Mouse (Mus musculus) granulocyte monocyte progenitor cell, adult 5-6 weeks (primary cell): ENCODE results near the gene Gm5089. TPM values are rescaled to one million over a fixed set of nuclear protein-coding genes. Genes with fewer than 3 reads are reported as not detected.
A peak's percentile ranks its signal among the peaks of the same experiment; 100 is the strongest.

ENCODE experiments used
- ATAC-seq: replicated peaks from 2 replicates; pipeline ENCODE4 v1.8.0; 2016; ENCODE audit warnings: mild to moderate bottlenecking, moderate TSS enrichment, inconsistent platforms; ENCODE audit not compliant: poor library complexity, severe bottlenecking
- total RNA-seq, 2 experiments: library from RNA; stranded (forward) in 1 of 2; stranded (reverse) in 1 of 2; fragments of 200-712, 200-1000 nt in 1 of 2; fragments of >200 nt in 1 of 2; fragmentation: Nextera tagmentation in 1 of 2; gene quantifications; 2 replicates each; pipeline ENCODE4 v1.2.3; 2014 to 2017

Gm5089 gene
- not detected in 2 replicates for total RNA-seq (2014; fragmentation: Nextera tagmentation)
- total RNA-seq (2017) = not detected in 2 replicates

DNA sequence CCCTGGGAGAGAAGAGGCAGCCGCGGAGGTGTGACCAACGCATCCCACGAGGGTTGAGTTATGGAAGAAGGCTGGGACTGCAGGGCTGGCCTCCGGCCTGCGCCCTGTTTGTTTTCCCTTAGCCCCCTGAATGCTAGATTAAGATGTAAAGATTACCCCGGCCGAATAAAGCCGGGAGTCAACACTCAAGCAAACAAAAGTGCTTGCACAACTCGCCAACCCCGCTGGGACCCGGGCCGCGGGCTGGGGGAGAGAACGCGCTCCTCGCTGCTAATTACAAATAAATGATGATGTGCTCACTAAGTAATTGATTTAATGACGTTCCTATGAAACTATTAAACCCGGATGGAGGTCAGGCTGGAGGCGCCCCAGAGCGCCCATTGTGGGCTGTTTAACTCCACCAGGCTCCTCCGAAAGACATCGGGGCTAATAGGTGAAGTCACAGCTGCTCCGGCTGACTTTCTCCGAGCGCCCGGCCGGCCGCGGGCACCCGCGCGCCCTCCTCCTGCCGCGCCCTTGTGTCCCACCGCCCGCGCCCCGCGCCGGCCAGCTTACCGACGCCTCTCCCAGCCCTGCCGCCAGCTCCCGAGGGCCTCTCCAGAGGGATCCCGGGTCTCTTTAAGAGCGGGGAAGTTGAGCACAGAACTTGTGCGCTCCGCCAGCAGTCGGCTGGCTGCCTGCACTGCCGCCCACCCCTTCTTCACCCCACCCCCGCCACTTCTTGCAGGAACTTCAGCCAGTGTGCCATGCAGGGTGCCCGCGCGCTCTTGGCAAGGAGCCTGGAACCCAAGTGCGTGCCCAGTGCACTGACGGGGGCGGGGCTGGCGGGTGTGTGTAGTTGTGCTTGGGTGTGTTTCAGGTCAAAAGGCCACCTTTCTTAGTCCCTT is at the start of gene Gm5089:
Gm5089 (minus strand) TSS at position 620 of the 887 bp plus-strand sequence.
- no peak; the same call in 1 of the 2 replicates for ATAC-seq

DNA sequence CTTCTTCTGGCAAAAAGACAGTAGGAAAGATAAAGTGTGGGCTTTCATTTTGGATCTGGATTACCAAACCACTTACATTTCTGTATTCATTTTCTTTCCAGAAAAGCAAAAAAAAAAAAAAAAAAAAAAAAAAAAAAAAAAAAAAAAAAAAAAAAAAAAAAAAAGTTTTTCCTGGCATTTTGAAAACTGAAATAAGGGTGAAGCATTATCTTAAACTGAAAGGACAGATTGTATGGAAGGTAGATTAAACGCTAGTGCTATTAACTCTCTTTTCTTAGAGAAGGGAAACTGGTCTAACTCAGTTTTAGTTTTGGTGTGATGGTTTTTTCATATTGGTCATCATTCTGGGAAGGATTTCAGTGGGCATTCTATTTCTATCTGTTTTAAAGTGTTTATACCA is 41.1 kb upstream of the Gm5089 start:
- no peak for ATAC-seq

DNA sequence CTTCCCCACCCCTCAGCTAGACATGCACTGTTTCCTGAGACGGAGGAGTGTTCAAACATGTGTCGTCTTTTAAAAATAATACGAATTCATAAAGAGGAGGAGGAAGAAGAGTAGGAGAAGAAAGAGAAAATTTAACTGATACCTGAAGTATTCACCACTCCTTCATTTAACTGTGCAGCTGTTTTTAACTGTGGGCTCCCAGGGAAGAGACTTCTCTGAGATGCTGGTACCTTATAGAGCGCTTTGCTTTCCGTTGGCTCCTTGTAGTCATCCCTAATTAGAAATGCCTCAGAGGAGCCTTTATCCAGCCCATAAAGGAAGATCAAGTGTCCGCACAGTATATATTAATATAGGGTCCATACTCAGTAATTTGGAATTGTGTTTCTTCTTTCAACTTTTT is 40.6 kb upstream of the Gm5089 start:
- ATAC-seq = no peak

DNA sequence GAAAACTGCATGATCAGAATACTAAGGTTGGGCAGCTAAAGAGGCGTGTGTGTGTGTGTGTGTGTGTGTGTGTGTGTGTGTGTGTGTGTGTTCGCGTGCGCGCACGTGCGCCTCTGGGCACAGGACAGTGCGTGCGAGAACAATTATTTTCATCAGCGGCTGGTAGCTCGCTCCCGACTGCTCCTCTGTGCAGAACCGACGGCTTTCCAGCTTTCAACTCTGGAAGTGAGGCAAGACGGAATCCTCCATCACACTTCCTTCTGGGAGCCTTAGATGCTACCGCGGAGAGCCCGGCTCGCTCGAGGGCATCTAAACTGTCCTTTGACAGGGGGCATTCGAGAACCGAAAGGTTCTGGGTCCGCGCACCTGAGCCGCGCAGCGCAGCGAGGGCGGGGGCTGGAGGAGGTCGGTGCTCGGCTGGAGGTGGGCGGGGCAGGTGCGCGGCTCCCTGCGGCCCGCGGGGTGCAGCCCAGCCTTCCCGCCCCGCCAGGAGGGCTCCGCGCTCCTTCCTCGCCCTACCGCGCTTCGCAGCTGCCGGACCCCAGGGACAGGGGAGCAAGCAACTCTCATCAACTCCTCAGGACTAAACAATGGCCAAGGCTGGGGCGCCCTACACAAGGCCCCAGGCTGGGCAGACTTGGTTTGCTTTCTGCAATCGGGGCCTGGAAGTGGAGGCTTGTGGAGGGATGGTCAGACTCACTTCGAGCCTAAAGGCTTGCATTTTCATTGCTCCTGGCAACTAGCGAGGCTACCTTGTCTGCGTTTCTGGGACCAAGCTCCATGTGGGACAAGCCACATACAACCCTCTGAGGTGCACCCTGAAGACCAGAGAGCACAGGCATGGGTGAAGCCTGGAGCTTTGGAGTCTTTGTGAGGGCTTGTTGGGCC is 39.8 kb upstream of the Gm5089 start, which contains the start of gene Gm10837:
Gm10837 (plus strand) TSS at position 146 of the 888 bp plus-strand sequence.
- peak; percentile 60 for ATAC-seq

DNA sequence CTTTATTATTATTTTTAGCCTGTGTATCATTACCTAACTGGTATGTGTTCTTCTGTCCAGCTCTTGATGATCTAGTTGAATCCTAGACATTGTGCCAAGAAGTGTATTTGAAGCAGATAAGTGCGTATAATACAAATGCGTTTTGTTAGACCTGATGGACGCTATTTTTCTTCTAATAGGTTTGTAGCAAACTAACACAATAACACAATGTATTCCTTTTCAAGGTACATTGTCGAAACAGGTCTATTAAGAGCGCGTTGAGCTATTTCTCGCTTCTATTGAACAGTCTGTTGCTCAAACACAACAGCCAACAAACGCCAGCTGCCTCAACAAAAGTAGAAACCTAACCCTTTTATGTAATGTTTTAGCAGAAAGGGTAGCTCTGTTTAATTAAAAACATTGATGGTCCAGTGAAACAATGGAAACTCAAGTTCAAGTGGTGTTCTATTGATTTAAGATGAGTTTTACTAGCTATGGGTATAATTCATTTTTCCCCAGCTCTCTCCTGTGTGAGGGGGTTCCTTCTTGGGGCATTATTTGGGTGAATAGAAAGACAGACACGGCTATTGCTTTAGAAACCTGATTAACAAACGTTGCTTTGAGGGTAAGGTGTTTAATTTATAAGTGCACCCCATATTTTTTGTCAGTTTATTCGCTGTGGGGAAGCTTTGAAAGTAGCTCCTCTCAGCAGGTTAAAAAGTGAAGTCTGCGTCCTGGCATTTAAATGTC is 38.9 kb upstream of the Gm5089 start:
- ATAC-seq = no peak

DNA sequence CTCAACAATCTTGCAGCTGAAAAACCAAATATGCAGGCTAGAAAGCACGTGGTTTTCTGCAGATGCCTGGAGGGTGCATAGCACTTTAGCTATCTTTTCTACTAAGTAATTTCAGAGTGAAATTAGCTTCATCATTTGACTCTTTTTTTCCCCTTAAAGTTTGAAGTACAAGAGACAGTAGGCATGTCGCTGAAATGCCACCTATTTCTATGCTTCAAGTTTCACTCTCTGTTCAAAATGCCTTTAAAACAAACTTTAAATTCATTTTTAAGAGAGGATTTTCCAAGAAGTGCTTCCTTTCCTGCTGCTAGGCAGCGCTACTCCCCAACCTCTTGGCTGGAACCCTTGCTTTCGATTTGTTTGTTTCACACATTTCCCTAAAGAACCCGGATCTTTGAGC is 38.1 kb upstream of the Gm5089 start:
- ATAC-seq = no peak

DNA sequence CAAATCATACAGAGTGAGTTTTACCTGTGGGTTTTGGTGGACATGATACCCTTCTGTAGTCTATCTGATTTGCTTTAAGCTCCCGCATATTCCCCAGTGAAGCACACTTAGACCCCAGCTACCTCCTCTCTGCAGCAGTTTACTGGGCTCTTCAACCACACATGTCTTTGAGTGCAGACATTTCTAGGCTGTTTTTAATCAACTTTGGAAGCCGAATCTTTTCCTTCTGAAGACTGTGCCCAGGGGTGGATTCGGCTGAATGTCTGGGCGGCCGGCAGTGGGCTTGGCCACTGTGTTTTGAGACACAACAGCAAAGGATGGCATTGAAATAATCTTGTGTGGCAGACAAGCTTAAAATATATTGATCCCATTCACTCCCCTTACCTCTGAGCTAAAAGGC is 36.5 kb upstream of the Gm5089 start:
- ATAC-seq = no peak

DNA sequence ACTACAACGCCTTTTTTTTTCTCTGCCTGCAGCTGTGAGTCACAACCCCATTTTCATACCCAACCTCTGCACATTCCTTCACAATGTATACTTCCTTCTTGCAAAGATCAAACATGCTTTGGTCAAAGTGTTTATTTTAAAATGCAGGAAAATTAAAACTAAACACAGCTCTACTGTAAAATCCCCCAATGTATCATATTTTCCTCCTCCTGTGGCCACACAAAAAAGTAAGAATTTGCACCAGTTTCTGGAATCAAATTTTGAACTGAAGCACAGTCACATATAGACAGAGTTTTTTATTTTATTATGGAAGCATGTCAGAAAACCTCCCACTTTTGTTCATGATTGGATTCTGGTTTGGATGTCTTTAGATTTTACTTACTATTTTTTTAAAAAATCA is 35.7 kb upstream of the Gm5089 start:
- no peak for ATAC-seq

DNA sequence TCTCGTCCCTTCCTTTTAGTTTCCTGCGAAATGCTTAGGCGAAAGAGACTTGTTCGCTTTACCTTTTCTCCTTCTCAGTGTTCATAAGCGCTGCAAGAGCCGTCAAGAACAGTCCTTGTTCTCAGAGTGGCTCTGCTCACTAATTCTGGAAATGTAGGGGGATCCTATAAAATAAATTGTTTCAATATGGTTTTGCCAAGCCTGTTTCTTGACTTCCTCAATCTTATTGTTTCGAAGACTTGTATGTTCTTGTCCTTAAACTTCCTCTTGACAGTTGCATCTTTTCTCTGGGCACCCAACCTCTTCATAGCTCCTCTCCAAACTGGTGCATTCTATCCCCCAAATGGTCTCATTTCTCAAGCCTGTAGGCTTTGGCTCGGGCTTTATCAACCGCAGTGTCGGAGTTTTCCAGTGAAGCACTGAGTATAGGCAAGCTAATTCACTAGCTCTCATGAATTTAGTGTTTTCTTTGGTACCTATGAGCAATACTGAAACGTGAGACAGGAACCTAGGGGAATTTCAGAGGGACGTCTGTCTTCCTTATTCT is 34.8 kb upstream of the Gm5089 start:
- ATAC-seq = peak; percentile 45

DNA sequence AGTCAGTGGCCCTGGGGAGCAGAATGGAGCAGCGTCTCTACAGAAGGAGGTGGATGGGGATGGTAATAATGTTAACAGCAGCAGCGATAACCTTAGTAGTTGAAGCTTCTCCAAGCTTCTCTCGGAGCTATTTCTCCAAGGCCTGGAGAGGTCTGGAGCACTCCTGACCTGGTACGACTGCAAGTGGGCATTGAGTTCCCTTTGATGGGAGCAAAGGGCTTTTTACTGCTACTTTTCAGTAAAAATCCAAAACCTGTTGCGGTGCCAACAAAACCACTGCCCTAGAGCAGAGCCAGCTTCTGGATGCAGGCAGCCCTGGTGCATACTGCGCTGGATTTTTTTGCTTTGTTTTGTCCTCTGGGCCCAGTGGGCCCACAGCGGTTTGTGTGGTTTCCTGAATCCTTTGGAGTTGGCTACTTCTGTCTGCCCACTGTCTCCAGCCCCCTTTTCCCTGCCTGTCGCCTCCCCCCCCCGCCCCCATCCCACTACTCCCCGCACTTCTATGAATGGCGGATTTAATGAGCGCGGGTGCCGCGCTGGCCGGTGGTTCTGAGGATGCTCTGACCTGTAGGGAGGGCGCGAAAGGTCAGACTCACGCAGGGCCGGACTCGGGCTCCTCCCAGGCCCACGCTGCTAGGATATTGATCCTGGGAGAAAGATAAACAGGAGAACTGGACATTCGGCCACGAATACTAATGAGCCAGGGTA is 34.1 kb upstream of the Gm5089 start:
- no peak for ATAC-seq

DNA sequence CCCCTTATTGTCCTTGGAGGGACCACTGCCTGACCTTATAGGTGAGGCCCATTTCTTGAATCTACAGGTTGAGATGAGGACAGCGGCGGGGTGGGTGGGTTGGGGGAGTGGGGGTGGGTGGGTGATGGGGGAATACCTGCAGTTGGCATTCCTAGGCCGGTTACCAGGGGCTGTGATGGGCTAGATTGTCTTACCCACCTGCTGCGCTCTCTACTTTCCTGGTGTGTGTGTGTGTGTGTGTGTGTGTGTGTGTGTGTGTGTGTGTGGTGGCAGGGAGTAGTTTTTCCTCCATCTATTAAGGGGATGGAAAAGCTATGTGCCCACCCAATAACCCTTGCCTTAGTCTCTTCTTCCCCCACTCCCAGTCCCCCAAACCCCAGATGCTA is 33.5 kb upstream of the Gm5089 start:
- no peak for ATAC-seq

DNA sequence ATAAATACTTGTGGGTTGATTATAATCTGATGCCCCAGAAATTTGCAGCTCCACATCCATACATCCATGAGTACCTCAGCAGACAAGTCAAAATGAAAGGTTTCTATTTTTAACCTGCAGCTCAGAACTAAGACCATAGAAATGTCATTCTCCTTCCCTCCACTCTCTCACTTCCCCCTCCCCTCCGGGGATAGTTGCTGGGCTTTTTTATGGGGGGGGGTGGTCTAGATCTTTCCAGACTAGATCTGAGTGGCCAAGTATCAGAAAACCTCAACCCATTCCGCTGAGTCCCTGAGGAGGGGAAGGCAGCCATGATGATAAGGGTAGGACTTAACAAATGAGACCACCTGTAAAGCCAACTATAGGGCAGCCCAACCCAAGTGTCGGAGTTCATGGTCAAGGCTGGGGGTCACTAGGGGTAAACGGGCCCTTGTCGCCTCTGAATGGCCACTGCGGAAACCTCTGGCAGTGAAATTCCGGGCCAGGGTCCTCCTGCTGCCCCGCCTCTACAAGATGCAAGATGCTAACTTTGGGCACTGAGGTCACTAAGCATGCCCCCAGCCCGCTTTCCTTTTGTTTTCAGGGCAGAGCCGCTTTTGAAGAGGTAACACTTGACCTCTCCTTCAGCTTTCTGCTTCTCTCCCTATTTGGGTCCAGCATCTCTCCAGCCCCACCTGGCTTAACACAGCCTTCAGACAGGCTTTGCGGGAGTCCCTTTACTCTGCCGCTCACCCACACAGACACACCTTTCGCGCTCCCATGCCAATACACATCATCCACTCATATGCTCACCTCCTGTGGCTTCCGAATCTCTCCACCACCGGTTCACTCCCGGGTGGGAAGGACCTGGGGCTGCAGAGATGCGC is 32.9 kb upstream of the Gm5089 start:
- no peak for ATAC-seq

DNA sequence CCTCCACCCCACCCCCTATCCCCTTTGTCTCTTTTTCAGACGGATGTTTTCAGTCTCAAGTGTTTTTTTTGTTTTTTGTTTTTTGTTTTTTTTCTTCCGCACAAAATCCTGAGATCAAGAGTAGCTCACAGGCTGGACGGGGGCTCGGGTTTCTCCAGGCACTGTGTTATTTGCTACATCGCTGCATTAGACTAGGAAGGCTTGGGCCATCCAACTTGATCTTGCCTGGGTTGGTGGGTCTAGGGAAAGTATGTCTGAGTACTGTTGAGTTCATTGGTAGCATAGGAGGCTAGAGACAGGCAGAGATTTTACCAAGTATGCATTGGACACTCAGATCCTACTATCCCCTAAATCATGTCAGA is 32.1 kb upstream of the Gm5089 start:
- no peak for ATAC-seq

DNA sequence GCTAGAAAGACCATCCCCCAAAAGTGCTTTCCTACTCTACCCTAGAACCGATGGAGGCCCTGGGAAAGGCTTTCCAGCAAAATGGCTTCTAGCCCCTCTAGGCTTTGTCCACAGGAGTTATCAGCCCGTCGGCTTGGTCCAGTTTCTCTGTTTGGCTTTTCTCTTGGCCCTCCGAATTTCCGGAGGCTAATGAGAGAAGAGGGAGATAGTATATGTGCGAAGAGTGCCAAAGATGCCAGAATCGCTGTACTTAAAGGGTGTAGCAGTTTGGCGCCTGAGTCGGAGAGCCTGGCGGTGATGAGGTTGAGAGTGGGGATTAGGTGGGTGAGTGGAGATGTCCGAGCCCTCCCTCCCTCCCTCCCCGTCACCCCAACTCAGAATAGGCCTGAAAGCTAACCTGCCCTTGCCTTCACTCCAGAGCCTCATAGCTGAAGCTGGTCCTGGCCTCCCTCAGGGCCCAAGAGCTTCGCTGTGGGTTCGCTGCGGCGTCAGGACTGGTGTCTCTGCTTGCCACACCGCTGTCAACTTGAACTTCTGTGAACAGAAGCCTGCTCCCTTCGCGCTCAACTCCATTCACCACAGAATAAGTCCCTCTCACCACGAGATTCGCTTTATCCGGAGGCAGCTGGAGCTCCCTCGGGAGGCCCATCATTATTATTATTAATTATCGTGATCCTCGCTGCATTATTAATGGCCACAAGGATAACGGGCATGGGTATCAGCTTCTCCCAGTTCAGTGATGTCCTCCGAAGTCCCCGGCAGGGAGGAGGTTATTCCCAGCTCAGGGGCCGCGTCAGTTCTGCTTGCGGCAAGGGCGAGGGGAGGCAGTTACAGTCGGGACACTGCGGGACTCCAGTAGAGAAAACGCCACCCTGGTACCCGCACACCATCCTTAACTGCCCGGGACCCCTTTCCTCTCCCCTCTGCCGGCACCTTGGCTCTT is 31.4 kb upstream of the Gm5089 start:
- no peak for ATAC-seq

DNA sequence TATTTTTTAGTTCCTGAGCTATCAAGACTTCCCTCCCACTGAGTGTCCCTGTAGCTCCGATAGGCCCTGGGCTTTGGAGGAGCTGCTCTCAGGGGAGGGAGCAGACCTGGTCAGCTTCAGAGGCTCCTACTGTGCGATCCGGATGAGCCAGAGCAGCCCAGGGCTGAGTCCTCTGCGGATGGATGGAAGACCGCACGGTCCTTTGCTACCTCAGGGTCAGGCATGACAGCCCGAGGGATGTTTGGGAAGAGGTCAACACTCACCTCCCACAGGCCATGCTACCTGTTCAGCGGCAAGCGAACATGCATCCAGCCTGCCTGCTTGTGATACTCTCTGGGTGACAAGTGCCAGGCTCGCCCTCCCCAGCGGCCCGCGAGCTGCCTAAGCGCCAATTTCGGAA is 30.3 kb upstream of the Gm5089 start:
- ATAC-seq = no peak

DNA sequence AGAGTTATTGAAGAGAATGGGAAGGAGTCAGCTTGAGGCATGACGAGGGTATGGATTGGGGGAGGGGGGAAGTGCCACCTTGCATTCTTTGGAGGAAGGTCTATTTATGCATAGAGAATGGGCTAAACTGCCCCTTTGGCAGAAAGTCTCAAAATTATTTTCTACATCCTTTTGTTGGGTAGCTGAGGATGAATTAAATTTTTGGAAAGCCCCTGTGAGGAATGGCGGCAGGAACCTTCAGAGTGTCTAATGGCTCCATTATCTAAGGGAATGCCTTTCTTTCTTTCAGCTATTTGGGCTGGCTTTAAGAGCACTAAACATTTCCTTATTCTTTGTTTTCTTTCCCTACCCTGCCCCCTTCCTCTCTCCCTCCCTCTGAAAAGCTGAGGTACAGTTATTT is 29.4 kb upstream of the Gm5089 start:
- no peak for ATAC-seq

DNA sequence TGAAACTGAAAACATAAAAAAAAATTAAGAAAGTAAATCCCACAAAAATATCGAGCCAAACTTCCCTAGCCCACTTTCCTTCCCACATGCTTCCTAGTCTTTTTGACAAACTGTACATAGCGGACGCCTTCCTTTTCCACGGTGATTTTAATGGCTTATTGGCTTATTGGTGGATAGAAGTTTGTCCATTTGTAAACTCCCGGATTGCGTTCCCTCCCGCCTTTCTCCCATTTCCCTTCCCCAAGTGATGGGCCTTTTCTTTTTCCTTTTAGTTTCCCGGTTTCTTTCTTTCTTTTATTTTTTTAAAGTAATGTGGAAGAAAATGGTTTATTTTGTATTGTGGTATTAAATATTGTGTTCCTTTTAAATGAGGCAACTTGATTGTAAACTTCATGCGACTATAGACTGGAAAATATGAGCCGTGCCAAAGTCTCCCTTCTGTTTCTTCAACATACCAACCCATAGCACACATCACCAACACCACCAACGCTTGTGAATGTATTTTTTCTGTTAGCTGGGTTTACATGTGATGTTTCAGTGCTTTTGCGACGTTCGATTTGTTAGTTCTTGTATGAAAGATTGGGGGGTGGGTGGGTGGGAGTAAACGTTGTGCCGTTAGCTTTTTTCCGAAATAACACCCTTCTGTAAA is 28.7 kb upstream of the Gm5089 start:
- ATAC-seq = no peak
